Mouse (Mus musculus) spleen, adult 2 months (tissue): ENCODE measurements around the gene Lcorl.
"Not testable (repeated sequence)": the region's sequence is repeated elsewhere in the genome, so short reads cannot be mapped to it uniquely, and the experiment has no call there.

Experiments
- CTCF ChIP-seq: fragments of 200-500 bp; IDR thresholded peaks from 2 replicates; pipeline ENCODE4 v1.5.1; 2011; ENCODE audit warnings: mild to moderate bottlenecking, inconsistent platforms; ENCODE audit not compliant: insufficient read depth, insufficient read length, insufficient replicate concordance; ENCODE audit errors: extremely low read depth
- POLR2A ChIP-seq: fragments of 200-500 bp; IDR thresholded peaks from 2 replicates; pipeline ENCODE4 v1.6.1; 2011; ENCODE audit warnings: low read depth, low read length, inconsistent platforms

DNA sequence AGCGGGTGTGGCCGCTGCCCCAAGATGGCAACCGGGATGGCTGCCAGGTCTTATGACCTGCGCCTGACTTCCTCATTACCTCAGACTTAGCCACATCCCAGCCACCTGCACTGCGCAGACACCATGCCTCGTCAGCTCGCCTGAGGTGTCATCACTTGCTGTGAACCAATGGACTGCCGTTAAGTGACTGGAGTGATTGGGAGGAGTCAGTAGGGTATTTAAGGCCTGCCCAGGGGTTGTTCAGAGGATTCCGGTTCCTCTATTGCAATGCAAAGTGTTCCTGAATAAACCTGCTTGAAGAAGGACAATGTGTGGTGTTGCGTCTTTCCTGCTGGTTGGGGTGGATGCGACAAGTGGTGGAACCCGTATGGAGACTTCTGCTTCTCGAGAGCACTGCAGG lies 199.0 kb downstream of the Lcorl start:
- TF ChIP-seq CTCF, POLR2A: not testable (repeated sequence)
